Mouse (Mus musculus) WW6 (cell line): ENCODE measurements around the gene Cep85l.

Experiments
- DNase-seq: peaks from one replicate; pipeline ENCODE4 v3.0.0-alpha.2; 2013; ENCODE audit warnings: low read depth, low spot score

The Cep85l gene

DNA sequence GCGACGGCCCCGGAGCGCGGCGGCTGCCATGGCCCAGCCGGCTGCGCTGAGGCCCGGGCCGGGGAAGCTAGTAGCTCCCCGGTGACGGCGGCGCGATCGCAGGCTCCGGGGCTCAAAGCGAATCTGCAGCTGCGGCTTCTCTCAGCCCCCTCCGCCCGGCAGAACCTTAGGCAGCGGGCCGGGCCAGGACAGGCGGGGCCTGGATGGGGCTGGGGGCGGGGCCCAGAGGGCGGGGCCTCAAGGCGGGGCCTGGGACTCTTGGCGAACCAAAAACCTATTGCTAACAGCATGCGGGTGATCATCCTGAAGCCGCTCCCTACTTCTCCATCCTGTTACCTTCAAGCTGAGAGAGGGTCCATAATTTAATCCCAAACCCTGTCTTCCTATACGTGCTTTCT is at the start of gene Cep85l:
Gene Cep85l, minus strand, starts transcription at position 239 of the 398 bp plus-strand sequence.
- peak; percentile 56 for DNase-seq

GRCm38 (mm10) chr10:53428695-53429447 is 49.1 kb upstream of the Cep85l start:
- no peak for DNase-seq

DNA sequence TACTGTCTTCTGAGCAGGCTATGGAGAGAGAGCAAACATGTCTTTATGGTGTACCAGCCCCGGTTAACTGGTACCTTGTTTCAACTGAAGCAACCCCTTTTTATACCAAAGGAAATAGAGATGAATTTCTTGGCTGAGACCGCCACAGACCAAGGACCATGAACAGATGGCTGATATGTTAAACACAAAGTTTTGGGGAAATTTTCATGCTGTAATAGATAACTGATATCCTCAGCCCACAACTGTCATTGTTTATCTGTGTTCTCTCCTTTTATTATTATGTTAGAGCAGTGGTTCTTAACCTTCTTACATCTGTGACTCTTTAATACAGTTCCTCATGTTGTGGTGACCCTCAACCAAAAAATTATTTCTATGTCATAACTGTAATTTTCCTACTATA is 46.8 kb upstream of the Cep85l start:
- no peak for DNase-seq

GRCm38 (mm10) chr10:53423091-53423490 is 43.3 kb upstream of the Cep85l start:
- DNase-seq: no peak

- no peak for DNase-seq
These were observed 42.5 kb upstream of the Cep85l start for GRCm38 (mm10) chr10:53422206-53422605.

DNA sequence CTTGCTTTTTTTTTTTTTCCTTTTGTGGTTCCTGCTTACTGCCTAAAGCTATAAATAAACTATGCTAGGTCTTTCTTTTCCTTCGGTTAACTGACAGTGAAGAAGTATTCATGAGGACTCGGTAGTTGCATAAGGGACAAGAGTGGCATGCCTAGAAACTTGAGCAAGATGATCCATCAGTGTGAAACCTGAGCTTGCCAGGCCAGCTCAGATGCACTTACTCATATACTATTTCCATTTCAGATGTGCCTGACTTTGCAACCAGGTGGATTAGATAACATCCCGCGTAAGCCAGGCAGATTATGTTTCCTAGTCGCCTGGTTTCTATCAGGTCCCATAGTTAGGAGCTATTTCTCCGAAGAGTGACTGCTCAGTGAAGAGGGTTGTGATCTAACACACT is 41.9 kb upstream of the Cep85l start:
- no peak for DNase-seq

GRCm38 (mm10) chr10:53420069-53420468 is 40.3 kb upstream of the Cep85l start:
- DNase-seq: no peak

GRCm38 (mm10) chr10:53419139-53419935 is 39.6 kb upstream of the Cep85l start:
- DNase-seq: no peak

DNA sequence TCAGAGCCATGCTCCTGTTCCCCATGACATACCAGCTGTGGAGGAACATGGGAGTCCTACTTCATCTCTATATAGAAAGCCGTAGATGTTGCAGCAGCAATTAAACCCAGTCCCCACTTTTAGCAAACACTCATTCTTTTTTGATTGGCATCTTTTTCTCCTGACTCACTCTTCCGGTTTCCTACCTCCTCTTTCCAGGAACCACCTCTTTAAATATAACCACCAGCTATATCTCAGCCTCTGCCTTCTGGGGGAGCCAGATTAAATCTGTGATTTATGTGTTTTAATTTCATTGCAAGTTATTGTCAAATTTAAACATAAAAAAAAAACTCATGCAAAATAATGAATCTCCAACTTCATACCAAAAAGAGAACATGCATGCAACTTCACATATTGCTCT is 37.3 kb upstream of the Cep85l start:
- DNase-seq: no peak

- DNase-seq: no peak
These were observed 36.5 kb upstream of the Cep85l start for GRCm38 (mm10) chr10:53416152-53416712.

- no peak for DNase-seq
These were observed 35.5 kb upstream of the Cep85l start for GRCm38 (mm10) chr10:53415252-53415651.

GRCm38 (mm10) chr10:53414092-53415085 is 34.6 kb upstream of the Cep85l start:
- DNase-seq: no peak

GRCm38 (mm10) chr10:53412936-53413335 is 33.2 kb upstream of the Cep85l start:
- DNase-seq: peak; percentile 18

DNA sequence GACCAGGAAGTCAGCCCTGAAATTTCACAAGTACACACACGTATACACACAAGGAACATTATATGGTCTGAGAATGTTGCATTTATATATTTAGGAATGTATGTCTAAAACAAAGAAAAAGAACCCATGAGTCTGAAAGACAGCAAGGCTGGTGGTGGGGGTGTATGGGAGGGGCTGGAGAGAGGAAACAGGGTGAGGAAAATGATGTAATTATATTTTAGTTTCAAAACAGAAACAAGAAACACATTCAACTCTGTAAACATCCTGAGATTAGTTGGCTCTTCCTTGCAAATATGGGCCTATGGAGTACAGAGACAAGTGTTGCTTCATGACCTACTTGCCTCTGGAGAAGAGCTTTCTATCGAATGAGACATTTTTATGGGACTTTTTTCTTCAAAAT is 32.4 kb upstream of the Cep85l start:
- DNase-seq: no peak

DNA sequence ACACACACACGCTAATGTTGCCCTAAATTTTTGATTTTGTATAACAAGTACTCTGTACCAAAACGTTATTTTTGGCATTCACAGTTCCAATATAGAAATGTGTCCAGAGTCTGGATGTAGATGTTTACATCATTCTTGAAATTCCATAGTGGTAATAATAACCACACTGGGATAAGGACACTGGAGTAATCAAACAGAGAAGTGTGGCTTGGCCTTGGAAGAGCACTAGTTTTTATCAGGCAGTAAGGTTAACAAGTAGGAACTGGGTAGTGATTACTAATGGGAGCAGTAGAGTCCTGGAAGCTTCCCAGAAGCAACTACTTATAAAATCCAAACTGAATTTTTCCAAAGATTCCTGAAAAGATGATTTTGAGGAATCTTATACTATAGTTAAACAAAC is 31.1 kb upstream of the Cep85l start:
- no peak for DNase-seq

GRCm38 (mm10) chr10:53407422-53407821 is 27.7 kb upstream of the Cep85l start:
- no peak for DNase-seq

DNA sequence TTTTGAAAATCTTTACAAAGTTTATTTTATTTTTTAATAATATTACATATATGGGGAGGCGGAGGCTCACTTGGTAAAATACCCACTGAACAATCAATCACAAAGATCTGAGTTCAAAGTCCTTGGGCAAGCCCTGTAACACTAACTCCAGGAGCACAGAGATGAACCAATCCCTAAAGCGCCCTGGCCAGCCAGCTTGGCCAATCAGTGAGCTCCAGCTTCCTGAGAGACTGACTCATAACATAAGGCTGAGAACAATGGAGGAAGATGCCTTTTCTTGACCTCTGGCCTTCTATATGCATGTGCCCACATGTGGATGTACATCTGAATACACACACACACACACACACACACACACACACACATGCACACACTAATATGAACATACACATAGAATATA is 27.1 kb upstream of the Cep85l start:
- DNase-seq: no peak

DNA sequence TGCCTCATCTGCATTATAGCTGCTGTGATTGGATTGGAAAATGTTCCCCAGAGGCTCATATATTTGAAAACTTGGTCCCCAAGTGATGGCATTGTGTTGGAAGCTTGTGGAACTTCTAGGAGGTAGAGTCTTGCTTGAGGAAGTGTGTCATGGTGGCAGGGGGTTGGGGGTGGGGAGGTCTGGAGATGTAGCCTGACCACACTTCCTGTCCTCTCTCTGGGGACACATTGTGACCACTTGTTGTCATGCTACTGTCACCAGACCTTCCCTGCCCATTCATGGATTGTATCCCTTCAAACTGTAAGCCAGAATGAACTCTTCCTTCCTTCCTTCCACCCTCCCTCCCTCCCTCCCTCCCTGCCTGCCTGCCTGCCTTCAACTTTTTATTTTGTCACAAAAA is 22.5 kb upstream of the Cep85l start:
- no peak for DNase-seq

GRCm38 (mm10) chr10:53399053-53399452 is 19.3 kb upstream of the Cep85l start:
- DNase-seq: no peak

DNA sequence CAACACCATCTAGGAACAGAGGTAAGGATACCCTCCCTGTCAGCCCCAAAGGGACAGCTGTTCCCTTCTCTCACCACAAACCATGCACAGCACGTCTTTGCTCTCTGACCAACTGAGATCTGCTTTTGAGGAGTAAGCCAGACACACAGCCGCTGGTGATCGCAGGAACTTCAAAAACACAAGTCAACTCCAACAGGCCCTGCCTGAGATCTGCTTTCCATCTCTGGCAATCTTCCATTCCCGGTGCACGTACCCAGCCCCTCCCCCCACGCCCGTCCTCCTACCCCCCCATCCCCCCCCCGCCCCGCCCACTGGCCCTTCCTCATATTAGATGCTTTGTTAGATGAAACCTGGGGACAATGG is 18.8 kb upstream of the Cep85l start:
- DNase-seq: no peak

DNA sequence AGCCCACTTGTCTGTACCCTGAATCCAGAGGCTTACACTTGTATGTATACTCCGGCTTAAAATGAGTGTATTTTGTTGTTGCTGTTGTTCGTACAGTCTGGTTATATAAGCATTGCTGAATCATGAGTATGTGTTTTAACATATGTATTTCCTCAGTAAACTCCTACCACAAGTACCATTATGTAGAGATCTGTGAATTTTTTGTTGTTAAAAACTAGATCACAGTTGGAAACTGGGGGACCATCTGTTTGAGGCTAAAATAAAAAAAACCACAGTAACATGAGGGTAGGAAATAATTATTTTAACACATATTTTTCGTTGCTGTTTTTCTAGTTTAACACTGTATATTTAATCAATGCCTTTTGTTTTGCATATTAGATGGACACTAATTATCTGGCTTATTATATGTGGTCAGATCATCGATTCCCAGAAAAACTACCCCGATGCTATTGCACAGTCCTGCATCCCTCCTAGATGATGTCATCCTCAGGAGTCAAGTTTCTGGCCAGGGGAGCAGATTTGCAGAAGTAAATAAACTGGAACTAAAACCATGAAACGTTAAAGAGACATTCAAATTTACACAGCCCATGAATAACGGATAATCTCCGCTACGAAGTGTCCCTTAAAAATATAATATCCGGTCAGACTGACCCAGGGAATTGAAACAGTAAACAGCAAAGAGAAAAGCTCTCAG is 18.2 kb upstream of the Cep85l start:
- DNase-seq: no peak
